Mouse (Mus musculus) liver, postnatal 0 days (tissue): ENCODE results near the gene Srprb.

Source experiments
- CTCF ChIP-seq: sonication (generic); IDR thresholded peaks from 2 replicates; pipeline ENCODE4 v1.5.1; 2016; ENCODE audit warnings: antibody characterized with exemption, low read depth
- EP300 ChIP-seq: IDR thresholded peaks from 2 replicates; pipeline ENCODE4 v1.6.1; 2016; ENCODE audit warnings: antibody characterized with exemption, low read depth, mild to moderate bottlenecking

- TF ChIP-seq CTCF (no peak), EP300 (no peak)
These were observed 12.3 kb upstream of the Srprb start for GRCm38 (mm10) chr9:103214281-103214680.
